Mouse (Mus musculus): ENCODE results near the gene Lrrc15. TPM values are rescaled to one million over a fixed set of nuclear protein-coding genes. Genes with fewer than 3 reads are reported as not detected.
A peak's percentile ranks its signal among the peaks of the same experiment; 100 is the strongest.

Gene Lrrc15
- total and polyA plus RNA-seq, 3 experiments = 0.22 TPM; not detected in 2

DNA sequence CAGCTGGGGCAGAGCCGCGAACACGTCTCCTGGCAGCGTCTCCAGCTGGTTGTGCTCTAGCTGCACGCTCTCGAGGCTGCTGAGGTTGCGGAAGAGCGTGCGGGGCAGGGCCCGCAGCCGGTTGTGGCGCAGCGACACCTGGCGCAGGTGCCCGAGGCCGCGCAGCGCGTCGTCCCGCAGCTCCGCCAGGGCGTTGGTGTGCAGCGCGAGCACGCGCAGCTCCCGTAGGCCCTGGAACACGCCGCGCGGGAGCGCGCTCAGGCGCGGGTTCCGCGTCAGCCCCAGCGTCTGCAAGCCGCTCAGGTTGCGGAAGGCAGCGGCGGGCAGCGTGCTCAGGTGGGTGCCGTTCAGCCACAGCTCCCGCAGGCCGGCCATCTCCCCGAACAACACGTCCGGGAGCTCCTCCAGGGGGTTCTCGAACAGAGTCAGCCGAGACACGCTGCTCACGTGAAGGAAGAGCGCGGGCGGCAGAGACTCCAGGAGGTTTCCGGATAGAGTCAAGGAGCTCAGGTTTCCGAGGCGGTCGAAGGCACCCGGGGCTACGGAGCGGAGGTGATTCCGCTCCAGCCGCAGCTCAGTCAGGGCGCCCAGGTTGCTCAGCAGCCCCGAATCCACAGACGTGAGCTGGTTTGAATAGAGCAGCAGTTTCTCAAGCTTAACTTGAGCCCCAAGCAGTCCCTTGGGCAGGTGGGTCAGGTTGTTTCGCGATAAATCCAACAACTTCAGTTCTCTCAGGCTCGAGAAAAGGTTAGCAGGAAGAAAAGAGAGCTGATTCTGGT is 25.7 kb upstream of the Lrrc15 start:
- Histone ChIP-seq H3K36me3 (replicated peaks) (peaks cover 40% of the 10 kb centered on the region), H3K27me3 (ENCODE audit: insufficient read depth, low read length) (peaks cover 17% of the 10 kb centered on the region), H3K4me3 (ENCODE audit: low read depth, low read length) (peak overlapping the region; percentile 68), H3K4me1 (ENCODE audit: insufficient read depth, low read depth, low read length) (peaks cover 46% of the 10 kb centered on the region), H3K9me3 (replicated peaks) (peaks cover 15% of the 10 kb centered on the region)
- ATAC-seq (ENCODE audit: extremely low read depth, insufficient number of reproducible peaks, low FRiP score, poor library complexity, severe bottlenecking) = no peak
- no peak for DNase-seq (ENCODE audit: low spot score)
- TF ChIP-seq POLR2AphosphoS5 (IDR thresholded peaks at IDR 0.05; ENCODE audit: insufficient replicate concordance, low read depth, low read length) = no peak

DNA sequence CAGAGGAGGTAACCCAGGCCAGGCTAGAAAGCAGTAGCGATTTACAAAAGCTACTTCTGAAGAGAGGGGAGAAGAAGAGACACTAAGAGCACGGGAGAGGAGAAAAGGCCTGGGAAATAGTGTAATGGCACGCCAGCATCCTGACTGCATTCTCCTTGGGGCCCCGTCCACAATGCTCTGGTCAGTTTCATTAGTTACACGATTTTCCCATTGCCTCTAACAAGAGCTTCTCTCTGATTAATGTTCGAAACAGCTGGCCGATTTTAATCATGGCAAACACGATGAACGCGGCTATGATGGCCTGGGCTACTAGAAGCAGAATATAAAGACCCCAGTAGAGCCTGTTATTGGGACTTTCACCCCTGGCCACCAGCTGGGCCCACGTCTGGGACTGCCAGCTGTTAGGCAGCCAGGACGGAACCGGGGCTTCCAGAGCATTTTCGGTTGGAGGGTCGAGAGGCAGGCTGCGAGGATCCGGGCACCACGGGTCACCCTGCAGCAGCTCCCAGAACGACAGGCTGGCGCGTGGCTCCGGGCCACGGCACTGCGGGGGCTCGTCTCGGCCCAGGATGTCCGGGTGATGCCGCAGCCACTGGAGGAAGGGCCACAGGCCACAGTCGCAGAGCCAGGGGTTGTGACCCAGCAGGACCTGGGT is 25.0 kb upstream of the Lrrc15 start:
- no peak for TF ChIP-seq POLR2AphosphoS5 (IDR thresholded peaks at IDR 0.05; ENCODE audit: insufficient replicate concordance, low read depth, low read length)
- TF ChIP-seq GATA1 (IDR thresholded peaks at IDR 0.05; ENCODE audit: borderline replicate concordance, low read length) = no peak
- TF ChIP-seq TAL1 (conservative IDR thresholded peaks at IDR 0.05; ENCODE audit: low read depth, low read length) = no peak
- no peak for TF ChIP-seq CTCF (IDR thresholded peaks at IDR 0.05; ENCODE audit: low read depth, low read length)
- no peak for TF ChIP-seq GATA2 (IDR thresholded peaks at IDR 0.05; ENCODE audit: borderline replicate concordance, low read depth, low read length)
- no peak for DNase-seq (ENCODE audit: low spot score)
- no peak for ATAC-seq (ENCODE audit: extremely low read depth, insufficient number of reproducible peaks, low FRiP score, poor library complexity, severe bottlenecking)
- Histone ChIP-seq H3K4me1 (ENCODE audit: insufficient read depth, low read depth, low read length) (peaks cover 44% of the 10 kb centered on the region), H3K9me3 (replicated peaks) (peaks cover 15% of the 10 kb centered on the region), H3K27me3 (ENCODE audit: insufficient read depth, low read length) (peaks cover 25% of the 10 kb centered on the region), H3K4me3 (ENCODE audit: low read depth, low read length) (peak overlapping the region; percentile 68; the same call in 1 of the 2 replicates), H3K36me3 (replicated peaks) (peaks cover 37% of the 10 kb centered on the region)

DNA sequence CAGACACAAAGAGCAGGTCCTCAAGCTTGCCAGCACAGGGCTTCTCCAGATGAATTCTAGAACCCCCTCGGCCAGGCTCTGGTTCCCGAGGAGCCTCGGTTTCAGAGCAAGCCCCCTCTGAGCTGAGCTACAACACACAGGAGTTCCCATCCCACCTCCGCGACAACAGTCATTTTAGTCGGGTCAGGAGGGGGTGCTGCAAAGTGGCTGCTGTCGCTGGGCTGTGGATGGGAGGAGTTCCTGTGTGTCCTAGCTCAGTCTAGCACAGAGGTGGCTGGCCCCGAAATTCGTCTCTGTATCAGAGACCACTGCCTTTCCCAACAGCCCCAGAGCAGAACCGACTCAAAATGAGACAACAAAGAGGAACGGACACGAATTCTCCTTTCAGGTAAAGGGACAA is 24.2 kb upstream of the Lrrc15 start:
- H3K4me3 ChIP-seq (ENCODE audit: low read depth, low read length) = no peak overlapping the region
- H3K4me1 ChIP-seq (ENCODE audit: insufficient read depth, low read depth, low read length) = peaks cover 44% of the 10 kb centered on the region
- TF ChIP-seq CTCF (IDR thresholded peaks at IDR 0.05; ENCODE audit: low read depth, low read length) (no peak), TAL1 (conservative IDR thresholded peaks at IDR 0.05; ENCODE audit: low read depth, low read length) (no peak), GATA2 (IDR thresholded peaks at IDR 0.05; ENCODE audit: borderline replicate concordance, low read depth, low read length) (no peak), POLR2AphosphoS5 (IDR thresholded peaks at IDR 0.05; ENCODE audit: insufficient replicate concordance, low read depth, low read length) (no peak), GATA1 (IDR thresholded peaks at IDR 0.05; ENCODE audit: borderline replicate concordance, low read length) (no peak)
- peaks cover 34% of the 10 kb centered on the region for H3K36me3 ChIP-seq (replicated peaks)
- ATAC-seq (ENCODE audit: extremely low read depth, insufficient number of reproducible peaks, low FRiP score, poor library complexity, severe bottlenecking) (no peak), DNase-seq (ENCODE audit: low spot score) (no peak)
- peaks cover 29% of the 10 kb centered on the region for H3K27me3 ChIP-seq (ENCODE audit: insufficient read depth, low read length)
- peaks cover 15% of the 10 kb centered on the region for H3K9me3 ChIP-seq (replicated peaks)

DNA sequence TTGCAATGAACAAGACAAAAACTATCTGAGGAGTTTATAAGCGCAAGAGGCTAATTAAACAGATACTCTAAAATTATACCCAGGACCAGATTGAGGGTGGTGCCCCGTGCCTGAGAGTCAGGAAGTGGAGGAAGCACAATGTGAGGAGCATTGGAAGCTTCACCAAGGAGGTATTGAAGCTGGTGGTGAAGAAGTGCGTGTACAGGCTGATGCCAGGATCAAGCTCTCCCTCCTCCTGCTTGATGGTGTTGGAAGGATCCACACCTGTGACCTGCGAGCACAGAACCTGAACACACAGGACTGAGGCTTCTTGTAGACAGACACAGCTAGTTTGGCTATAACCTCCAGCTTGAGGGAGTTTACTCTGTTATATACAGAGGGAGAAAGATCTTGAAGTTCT is 23.0 kb upstream of the Lrrc15 start:
- Histone ChIP-seq H3K27me3 (ENCODE audit: insufficient read depth, low read length) (peaks cover 36% of the 10 kb centered on the region), H3K4me3 (ENCODE audit: low read depth, low read length) (no peak overlapping the region), H3K36me3 (replicated peaks) (peaks cover 24% of the 10 kb centered on the region), H3K4me1 (ENCODE audit: insufficient read depth, low read depth, low read length) (peaks cover 33% of the 10 kb centered on the region), H3K9me3 (replicated peaks) (peaks cover 15% of the 10 kb centered on the region)
- no peak for TF ChIP-seq CTCF (IDR thresholded peaks at IDR 0.05; ENCODE audit: low read depth, low read length)
- no peak for TF ChIP-seq GATA2 (IDR thresholded peaks at IDR 0.05; ENCODE audit: borderline replicate concordance, low read depth, low read length)
- TF ChIP-seq GATA1 (IDR thresholded peaks at IDR 0.05; ENCODE audit: borderline replicate concordance, low read length) = no peak
- no peak for TF ChIP-seq TAL1 (conservative IDR thresholded peaks at IDR 0.05; ENCODE audit: low read depth, low read length)
- no peak for TF ChIP-seq POLR2AphosphoS5 (IDR thresholded peaks at IDR 0.05; ENCODE audit: insufficient replicate concordance, low read depth, low read length)
- ATAC-seq (ENCODE audit: extremely low read depth, insufficient number of reproducible peaks, low FRiP score, poor library complexity, severe bottlenecking) (no peak), DNase-seq (ENCODE audit: low spot score) (no peak)

DNA sequence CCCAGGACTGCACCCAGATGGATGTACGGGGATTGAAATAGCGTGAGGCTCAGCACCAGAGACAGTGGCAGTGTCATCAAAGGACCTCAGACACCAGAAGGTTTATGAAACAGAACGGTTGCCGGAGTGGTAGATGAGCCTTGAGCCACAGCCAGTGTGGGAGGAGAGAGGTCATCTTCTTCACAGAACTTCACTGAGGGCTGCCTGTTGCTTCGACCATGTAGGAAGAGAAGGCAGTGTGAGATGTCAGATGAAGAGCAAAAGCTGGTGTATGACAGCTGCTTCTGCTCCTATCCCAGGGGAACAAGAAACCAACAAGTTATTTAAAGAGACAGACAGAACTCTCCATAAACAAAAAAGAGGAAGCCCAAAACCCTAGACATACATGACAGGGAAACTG is 21.2 kb upstream of the Lrrc15 start:
- peaks cover 51% of the 10 kb centered on the region for H3K27me3 ChIP-seq (ENCODE audit: insufficient read depth, low read length)
- H3K9me3 ChIP-seq (replicated peaks) = peaks cover 10% of the 10 kb centered on the region
- ATAC-seq (ENCODE audit: extremely low read depth, insufficient number of reproducible peaks, low FRiP score, poor library complexity, severe bottlenecking) (no peak), DNase-seq (ENCODE audit: low spot score) (no peak)
- H3K4me1 ChIP-seq (ENCODE audit: insufficient read depth, low read depth, low read length) = peaks cover 15% of the 10 kb centered on the region
- H3K4me3 ChIP-seq (ENCODE audit: low read depth, low read length) = no peak overlapping the region
- peaks cover 15% of the 10 kb centered on the region for H3K36me3 ChIP-seq (replicated peaks)
- TF ChIP-seq GATA1 (IDR thresholded peaks at IDR 0.05; ENCODE audit: borderline replicate concordance, low read length) = no peak
- no peak for TF ChIP-seq CTCF (IDR thresholded peaks at IDR 0.05; ENCODE audit: low read depth, low read length)
- TF ChIP-seq GATA2 (IDR thresholded peaks at IDR 0.05; ENCODE audit: borderline replicate concordance, low read depth, low read length) = no peak
- TF ChIP-seq TAL1 (conservative IDR thresholded peaks at IDR 0.05; ENCODE audit: low read depth, low read length) = no peak
- TF ChIP-seq POLR2AphosphoS5 (IDR thresholded peaks at IDR 0.05; ENCODE audit: insufficient replicate concordance, low read depth, low read length) = no peak

DNA sequence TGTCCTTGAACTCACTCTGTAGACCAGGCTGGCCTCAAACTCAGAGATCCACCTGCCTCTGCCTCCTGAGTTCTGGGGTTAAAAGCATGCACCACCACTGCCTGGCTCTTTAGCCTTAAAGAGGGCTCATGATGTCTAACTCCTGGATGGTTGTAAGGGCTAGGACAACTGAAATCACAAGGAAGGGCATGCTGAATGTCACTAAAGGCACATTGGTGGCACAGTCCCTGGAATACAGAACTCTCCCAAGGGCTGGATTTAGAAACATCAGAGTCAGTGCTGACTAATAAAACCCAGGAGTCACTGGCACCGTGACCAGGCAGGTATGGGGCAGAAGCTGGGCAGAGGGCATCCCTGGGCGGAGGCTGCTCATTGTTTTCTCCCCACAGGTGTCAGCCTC is 20.4 kb upstream of the Lrrc15 start:
- Histone ChIP-seq H3K4me1 (ENCODE audit: insufficient read depth, low read depth, low read length) (peaks cover 6% of the 10 kb centered on the region), H3K36me3 (replicated peaks) (peaks cover 6% of the 10 kb centered on the region), H3K27me3 (ENCODE audit: insufficient read depth, low read length) (peaks cover 50% of the 10 kb centered on the region), H3K4me3 (ENCODE audit: low read depth, low read length) (no peak overlapping the region), H3K9me3 (replicated peaks) (peaks cover 3% of the 10 kb centered on the region)
- ATAC-seq (ENCODE audit: extremely low read depth, insufficient number of reproducible peaks, low FRiP score, poor library complexity, severe bottlenecking) (no peak), DNase-seq (ENCODE audit: low spot score) (no peak)
- TF ChIP-seq GATA1 (IDR thresholded peaks at IDR 0.05; ENCODE audit: borderline replicate concordance, low read length) = no peak
- no peak for TF ChIP-seq CTCF (IDR thresholded peaks at IDR 0.05; ENCODE audit: low read depth, low read length)
- no peak for TF ChIP-seq POLR2AphosphoS5 (IDR thresholded peaks at IDR 0.05; ENCODE audit: insufficient replicate concordance, low read depth, low read length)
- TF ChIP-seq GATA2 (IDR thresholded peaks at IDR 0.05; ENCODE audit: borderline replicate concordance, low read depth, low read length) = no peak
- TF ChIP-seq TAL1 (conservative IDR thresholded peaks at IDR 0.05; ENCODE audit: low read depth, low read length) = no peak

All from G1E (cell line).